Mouse (Mus musculus) heart, embryonic 10.5 days (tissue): ENCODE measurements around the gene Ybx3. TPM values are rescaled to one million over a fixed set of nuclear protein-coding genes. Genes with fewer than 3 reads are reported as not detected.

Source experiments
- DNase-seq: peaks from one replicate; pipeline ENCODE4 v3.0.0-alpha.2; 2017; ENCODE audit warnings: low spot score
- H3K27ac ChIP-seq: fragments of 300-500 bp; sonication (generic); 2 replicates; pipeline ENCODE4 v1.5.1; 2016; ENCODE audit warnings: mild to moderate bottlenecking
- H3K27me3 ChIP-seq: fragments of 300-500 bp; sonication (generic); 2 replicates; pipeline ENCODE4 v1.6.1; 2016; ENCODE audit warnings: mild to moderate bottlenecking; ENCODE audit not compliant: poor library complexity, insufficient read depth, severe bottlenecking
- H3K36me3 ChIP-seq: fragments of 300-500 bp; sonication (generic); 2 replicates; pipeline ENCODE4 v1.6.1; 2016; ENCODE audit warnings: mild to moderate bottlenecking, moderate library complexity
- H3K4me1 ChIP-seq: fragments of 300-500 bp; sonication (generic); 2 replicates; pipeline ENCODE4 v1.6.1; 2016; ENCODE audit warnings: mild to moderate bottlenecking
- H3K4me3 ChIP-seq: fragments of 300-500 bp; sonication (generic); 2 replicates; pipeline ENCODE4 v1.5.1; 2016; ENCODE audit warnings: mild to moderate bottlenecking, moderate library complexity
- H3K9me3 ChIP-seq: fragments of 300-500 bp; sonication (generic); 2 replicates; pipeline ENCODE4 v1.6.1; 2016; ENCODE audit warnings: mild to moderate bottlenecking, moderate library complexity
- WGBS: fragments of 180-500 bp; shearing (Covaris S2); methylation state at CpG from one replicate; pipeline ENCODE4 v1.1.7; 2016; 5-methylcytosine and 5-hydroxymethylcytosine counted together
- polyA plus RNA-seq: library from polyadenylated mRNA; unstranded; fragments of >200 nt; fragmentation: Nextera tagmentation; extraction: Ambion mirVana; gene quantifications from 2 replicates; pipeline ENCODE4 v1.2.1, GENCODE M21; 2016

The Ybx3 gene
- 37.6 and 48.9 TPM in 2 replicates for polyA plus RNA-seq

DNA sequence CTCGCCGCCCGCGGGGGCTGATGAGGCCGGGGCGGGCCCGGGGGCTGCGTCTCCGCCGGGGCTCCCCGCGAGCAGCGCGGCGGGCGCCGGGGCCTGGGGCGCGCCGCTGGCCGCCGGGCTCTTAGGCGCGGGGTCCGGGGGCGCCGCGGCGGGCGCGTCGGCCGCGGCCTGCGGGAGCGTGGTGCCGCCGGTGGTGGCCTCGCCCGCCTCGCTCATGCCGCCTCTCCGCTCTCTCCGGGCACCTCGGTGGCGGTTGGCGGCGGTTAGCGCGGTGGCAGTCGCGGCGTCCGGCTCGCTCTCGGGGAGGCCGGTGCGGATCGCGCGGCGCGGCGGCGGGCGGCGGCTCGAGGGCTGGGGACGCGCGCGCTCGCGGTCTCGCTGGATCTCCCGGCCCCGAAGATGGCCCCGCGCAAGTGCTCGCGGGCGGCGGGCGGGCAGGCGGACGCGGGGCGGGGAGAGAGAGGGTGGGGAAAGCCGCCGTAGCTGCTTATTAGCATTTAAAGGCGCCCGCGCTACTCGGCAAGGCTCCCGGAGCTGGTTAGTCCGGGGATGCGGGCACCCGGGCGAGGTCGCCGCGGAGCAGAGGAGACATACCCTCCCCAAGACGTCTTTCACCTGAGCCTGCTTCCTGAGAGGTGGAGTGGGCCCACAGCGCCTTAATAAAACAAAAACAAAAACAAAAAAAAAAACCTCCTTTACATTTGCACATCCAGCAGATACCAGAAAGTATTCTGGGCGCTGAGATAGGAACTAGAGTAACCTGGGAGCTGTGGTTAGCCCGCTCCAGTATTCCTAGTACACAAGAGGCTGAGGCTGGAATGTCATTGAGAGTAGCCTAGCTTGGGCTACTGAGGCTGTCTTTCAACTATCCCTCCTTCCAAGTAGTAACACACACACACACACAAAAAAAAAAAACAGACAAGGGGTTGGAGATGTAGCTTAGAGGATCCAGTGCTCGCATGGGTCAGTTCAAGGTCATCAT is at the start of gene Ybx3:
Gene Ybx3, minus strand, starts transcription at position 437 of the 982 bp plus-strand sequence.
- DNase-seq: peak; percentile 92
- no peaks in the 10 kb centered on the region for H3K36me3 ChIP-seq
- peaks cover 26% of the 10 kb centered on the region for H3K4me1 ChIP-seq
- H3K27ac ChIP-seq: peak within 1 kb of the TSS; percentile 96
- H3K4me3 ChIP-seq: peak within 1 kb of the TSS; percentile 85
- H3K27me3 ChIP-seq: no peaks in the 10 kb centered on the region
- WGBS: 3% methylated on average over 106 of the region's 107 CpGs
- no peaks in the 10 kb centered on the region for H3K9me3 ChIP-seq

DNA sequence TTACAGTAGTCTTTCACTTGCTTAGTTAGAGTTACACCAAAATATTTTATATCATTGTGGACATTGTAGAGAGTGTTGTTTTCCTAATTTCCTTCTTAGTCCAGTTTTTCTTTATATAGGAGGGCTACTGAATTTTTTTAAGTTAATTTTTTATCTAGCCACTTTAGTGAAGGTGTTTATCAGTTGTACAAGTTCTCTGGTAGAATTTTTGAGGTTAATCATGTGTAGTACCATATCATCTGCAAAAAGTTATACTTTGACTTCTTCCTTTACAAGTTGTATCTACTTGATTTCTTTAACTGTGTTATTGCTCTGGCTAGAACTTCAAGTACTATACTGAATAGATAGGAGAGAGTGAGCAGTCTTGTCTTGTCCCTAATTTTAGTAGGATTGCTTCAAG is 48.4 kb upstream of the Ybx3 start:
- no peaks in the 10 kb centered on the region for H3K4me1 ChIP-seq
- H3K4me3 ChIP-seq: no peak overlapping the region
- no peak for DNase-seq
- H3K36me3 ChIP-seq: no peaks in the 10 kb centered on the region
- H3K9me3 ChIP-seq: no peaks in the 10 kb centered on the region
- peaks cover 17% of the 10 kb centered on the region for H3K27me3 ChIP-seq
- no peak overlapping the region for H3K27ac ChIP-seq

DNA sequence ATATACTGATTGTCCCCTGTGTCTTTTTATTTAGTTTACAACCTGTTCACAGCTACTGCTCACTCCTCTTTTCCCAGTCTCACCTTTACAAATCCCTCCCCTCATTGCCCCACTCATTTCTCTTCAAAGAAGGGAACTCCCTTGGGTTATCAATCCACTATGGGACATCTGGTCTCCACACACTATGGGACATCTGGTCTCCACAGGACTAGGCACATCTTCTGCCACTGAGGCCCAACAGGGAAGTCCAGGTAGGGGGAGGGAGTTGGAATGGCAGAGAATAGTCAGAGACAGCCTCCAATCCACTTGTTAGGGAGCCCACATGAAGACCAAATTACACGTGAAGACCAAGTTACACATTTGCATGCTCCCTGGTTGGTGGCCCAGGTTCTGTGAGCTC is 45.8 kb upstream of the Ybx3 start:
- WGBS: 67% methylated on average over 1 of the region's 1 CpGs
- peak overlapping the region; percentile 67 for H3K4me3 ChIP-seq
- no peak overlapping the region for H3K27ac ChIP-seq
- H3K27me3 ChIP-seq: peaks cover 17% of the 10 kb centered on the region
- H3K36me3 ChIP-seq: no peaks in the 10 kb centered on the region
- H3K9me3 ChIP-seq: no peaks in the 10 kb centered on the region
- H3K4me1 ChIP-seq: no peaks in the 10 kb centered on the region
- DNase-seq: no peak

DNA sequence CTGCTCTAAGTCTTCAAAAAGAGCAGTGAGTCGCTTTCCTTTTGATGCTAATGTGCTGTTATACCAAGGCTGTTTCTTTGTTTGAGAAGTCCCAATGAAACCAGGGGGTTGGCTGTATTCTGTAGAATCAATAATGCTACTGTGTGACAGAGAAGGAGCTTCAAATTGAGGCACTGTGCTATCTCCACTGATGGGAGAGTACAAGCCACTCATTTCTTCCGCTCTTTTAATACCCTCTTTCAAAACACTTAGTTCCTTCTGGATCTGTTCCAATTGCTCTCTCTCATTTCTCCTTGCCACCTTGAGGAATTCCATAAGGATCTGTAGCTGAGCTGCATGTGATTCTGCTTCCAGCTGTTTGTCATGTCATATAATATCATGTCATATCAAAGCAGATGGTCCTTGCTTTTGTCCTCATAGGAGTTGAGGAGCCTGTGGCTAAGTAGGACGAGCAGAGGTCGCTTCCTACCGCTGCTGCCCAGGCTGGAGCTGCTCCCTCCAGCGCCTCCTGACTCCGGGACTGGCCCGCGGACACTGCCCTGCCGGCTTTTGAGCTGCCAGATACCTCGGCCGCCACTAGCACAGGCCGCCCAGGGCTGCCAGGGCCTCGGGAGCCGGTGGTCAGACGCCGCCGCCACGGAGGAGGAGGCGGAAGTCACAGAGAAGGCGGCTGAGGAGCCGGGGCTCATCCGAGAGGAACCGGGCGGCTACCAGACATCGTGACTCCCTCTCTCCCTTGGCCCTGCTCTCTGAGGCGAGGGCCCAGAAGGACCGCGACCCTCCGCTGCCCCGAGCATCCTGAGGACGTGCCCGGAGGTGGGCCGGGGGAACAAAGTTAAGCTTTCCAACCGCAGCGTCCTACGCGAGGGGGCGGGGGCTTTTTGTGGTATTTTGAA is 45.1 kb upstream of the Ybx3 start:
- no peaks in the 10 kb centered on the region for H3K4me1 ChIP-seq
- peak; percentile 77 for DNase-seq

DNA sequence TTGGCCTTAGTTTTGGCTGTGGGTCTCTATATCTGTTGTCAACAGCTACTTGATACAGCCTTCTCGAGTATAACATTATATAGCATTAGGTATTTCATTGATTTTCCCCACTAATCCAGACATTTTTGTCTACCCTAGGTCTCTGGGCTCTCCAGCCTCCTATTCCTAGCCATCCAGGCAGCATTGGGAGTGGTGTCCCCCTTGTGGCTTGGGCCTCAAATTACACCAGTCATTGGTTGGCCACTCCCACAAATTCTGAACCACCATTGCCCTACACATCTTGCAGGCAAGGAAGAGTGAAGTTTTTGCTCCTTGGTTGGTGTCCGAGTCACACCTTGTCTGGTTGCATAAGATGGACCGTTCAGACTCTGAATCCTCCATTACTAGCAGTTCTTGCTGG is 33.3 kb upstream of the Ybx3 start:
- Histone ChIP-seq H3K4me1 (no peaks in the 10 kb centered on the region), H3K4me3 (no peak overlapping the region), H3K36me3 (no peaks in the 10 kb centered on the region), H3K27me3 (no peaks in the 10 kb centered on the region), H3K9me3 (no peaks in the 10 kb centered on the region), H3K27ac (no peak overlapping the region)
- 60% methylated on average over 3 of the region's 3 CpGs for WGBS
- no peak for DNase-seq

More for the DNA sequence above, 45.1 kb upstream of the Ybx3 start:
- Histone ChIP-seq H3K27me3 (peaks cover 17% of the 10 kb centered on the region), H3K9me3 (no peaks in the 10 kb centered on the region), H3K36me3 (no peaks in the 10 kb centered on the region), H3K4me3 (peak overlapping the region; percentile 67), H3K27ac (peak overlapping the region; percentile 80)
- 8% methylated on average over 38 of the region's 39 CpGs for WGBS

DNA sequence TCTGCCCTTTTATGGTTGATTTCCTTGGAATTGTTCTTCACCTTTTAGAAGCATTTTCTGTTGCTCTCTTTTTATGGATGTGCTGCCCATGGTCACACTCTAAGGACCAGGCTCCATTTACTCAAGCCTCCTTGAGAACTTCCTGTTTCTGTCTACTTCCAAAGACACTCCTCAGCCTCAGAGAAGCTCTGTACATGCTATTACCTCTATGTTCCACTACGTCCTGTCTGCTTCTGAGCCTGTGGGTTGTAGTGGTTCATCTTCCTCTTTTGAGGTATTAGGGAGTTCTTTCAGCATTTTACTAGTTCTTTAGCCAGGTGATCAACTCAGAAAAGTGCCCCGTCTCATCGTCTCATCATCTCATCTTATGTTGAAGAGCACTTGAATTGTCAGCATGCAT is 31.3 kb upstream of the Ybx3 start:
- Histone ChIP-seq H3K4me1 (no peaks in the 10 kb centered on the region), H3K36me3 (no peaks in the 10 kb centered on the region), H3K27ac (no peak overlapping the region), H3K27me3 (no peaks in the 10 kb centered on the region), H3K9me3 (no peaks in the 10 kb centered on the region), H3K4me3 (no peak overlapping the region)
- 79% methylated on average over 3 of the region's 3 CpGs for WGBS
- DNase-seq: no peak

DNA sequence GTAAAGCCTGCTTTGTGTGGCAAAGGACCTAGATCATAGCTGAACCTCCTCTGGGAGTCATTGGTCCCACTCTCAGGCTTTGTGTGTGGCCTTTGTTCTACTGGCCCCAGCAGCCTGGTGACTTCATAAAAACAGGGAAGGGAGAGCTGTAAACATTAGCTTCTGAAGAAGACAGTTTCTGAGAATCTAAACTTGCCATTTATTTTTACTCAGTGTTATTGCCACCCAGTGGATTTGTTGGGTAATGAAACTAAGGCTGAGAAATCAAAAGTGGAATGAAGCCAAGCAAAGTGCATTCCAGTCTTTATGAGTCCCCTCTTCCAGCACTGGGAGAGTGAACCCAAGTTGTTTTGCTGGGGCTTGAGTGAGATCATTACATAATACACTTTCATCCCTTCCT is 30.5 kb upstream of the Ybx3 start:
- no peak for DNase-seq
- Histone ChIP-seq H3K27ac (no peak overlapping the region), H3K27me3 (no peaks in the 10 kb centered on the region), H3K36me3 (no peaks in the 10 kb centered on the region), H3K4me1 (no peaks in the 10 kb centered on the region), H3K4me3 (no peak overlapping the region), H3K9me3 (no peaks in the 10 kb centered on the region)

DNA sequence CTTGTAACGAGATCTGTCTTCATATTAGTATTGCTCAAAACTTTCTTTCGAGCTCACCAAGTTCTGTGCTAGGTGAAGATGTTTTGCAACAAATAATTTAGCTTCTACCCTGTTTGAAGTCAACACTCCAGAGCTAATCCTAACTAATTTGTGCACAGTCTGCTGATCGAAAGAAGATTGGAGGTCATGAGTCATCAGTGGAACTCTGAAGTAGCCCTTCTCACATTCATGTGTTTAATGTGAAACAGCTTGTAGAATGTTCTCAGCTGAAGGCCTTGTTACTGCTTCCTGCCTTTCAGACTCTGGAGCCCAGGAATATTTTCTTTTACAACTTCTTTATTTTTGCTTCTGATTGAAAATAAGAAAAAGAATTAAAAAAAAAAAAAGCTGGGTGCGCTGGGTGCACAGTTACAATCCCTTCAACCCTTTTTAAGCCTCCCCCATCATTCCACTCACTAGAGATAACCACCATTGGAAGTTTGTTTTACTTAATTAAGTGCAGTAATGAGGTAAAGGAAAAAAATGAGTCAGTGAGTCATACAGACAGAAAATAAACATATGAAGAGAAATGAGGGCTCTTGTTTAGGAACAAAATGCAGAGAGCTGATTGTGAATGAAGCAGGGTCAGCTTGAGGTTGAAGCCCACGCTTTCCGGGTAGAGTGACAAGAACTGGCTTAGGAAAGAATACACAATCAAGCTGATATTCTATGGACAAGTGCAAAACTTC is 23.0 kb upstream of the Ybx3 start:
- Histone ChIP-seq H3K27ac (no peak overlapping the region), H3K9me3 (no peaks in the 10 kb centered on the region), H3K36me3 (no peaks in the 10 kb centered on the region), H3K27me3 (no peaks in the 10 kb centered on the region), H3K4me1 (no peaks in the 10 kb centered on the region), H3K4me3 (no peak overlapping the region)
- no peak for DNase-seq
- 76% methylated on average over 6 of the region's 6 CpGs for WGBS

DNA sequence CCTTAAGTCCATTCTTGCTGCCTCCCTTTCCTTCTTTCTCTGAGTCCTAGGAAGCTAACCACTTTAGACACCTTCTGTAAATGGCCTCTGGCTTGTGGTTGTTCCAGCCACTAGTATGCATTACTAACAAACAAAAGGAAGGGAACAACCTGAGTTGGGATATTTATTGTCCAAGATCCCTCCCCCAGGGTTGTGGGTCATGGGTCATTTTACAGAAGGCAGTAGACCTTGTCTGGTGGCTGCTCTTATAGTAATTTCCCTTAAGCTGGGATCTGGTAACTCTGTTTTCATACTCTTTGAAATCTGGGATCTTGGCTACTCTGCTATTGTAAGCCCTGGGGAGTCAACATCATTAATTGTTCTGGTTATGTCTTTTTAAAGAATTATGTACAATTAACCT is 18.7 kb upstream of the Ybx3 start:
- DNase-seq: no peak
- H3K4me3 ChIP-seq: no peak overlapping the region
- no peaks in the 10 kb centered on the region for H3K27me3 ChIP-seq
- H3K9me3 ChIP-seq: no peaks in the 10 kb centered on the region
- no peaks in the 10 kb centered on the region for H3K4me1 ChIP-seq
- H3K27ac ChIP-seq: no peak overlapping the region
- H3K36me3 ChIP-seq: no peaks in the 10 kb centered on the region

DNA sequence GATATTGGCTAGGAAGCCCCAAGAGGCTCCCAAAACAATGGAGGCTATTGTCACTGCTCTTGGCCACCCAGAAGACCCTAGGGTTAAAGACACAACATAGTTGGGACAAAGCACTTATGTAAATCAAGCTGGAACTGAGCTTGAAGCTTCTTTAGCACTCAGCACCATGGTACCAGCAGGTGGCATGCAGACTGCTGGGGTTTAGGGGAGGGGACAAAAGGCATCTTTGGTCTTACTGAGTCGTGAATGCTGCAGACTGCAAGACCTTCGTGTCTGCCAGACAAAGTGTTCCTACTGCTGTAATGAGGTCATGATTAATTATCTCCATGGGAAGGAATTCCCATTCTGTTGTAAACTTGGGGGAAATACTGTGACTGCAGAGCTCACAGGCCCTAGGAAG is 17.6 kb upstream of the Ybx3 start:
- Histone ChIP-seq H3K36me3 (no peaks in the 10 kb centered on the region), H3K9me3 (no peaks in the 10 kb centered on the region), H3K4me1 (no peaks in the 10 kb centered on the region), H3K27me3 (no peaks in the 10 kb centered on the region), H3K27ac (no peak overlapping the region), H3K4me3 (no peak overlapping the region)
- DNase-seq: no peak
- 14% methylated on average over 2 of the region's 2 CpGs for WGBS

DNA sequence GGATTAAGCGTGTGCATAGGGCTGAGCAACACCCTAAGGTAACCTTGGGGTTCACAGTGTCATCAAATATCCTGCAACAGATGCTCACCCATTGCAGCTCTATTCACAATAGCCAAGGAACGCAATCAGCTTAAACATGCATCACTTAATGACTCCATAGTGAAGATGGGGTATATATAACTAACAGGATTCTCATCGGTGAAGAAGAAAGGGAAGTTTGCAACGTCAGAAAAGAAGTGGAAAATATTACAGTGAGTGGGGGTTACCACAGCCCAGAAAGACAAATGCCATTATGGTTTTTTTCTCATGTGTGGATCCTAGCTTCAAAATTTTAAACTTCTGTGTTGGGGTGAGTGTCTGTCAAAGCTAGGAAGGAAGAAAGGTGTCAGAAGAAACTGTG is 16.9 kb upstream of the Ybx3 start:
- H3K9me3 ChIP-seq: no peaks in the 10 kb centered on the region
- no peaks in the 10 kb centered on the region for H3K27me3 ChIP-seq
- H3K4me3 ChIP-seq: no peak overlapping the region
- no peak overlapping the region for H3K27ac ChIP-seq
- DNase-seq: no peak
- no peaks in the 10 kb centered on the region for H3K36me3 ChIP-seq
- H3K4me1 ChIP-seq: no peaks in the 10 kb centered on the region
- 77% methylated on average over 4 of the region's 4 CpGs for whole genome bisulfite sequencing

DNA sequence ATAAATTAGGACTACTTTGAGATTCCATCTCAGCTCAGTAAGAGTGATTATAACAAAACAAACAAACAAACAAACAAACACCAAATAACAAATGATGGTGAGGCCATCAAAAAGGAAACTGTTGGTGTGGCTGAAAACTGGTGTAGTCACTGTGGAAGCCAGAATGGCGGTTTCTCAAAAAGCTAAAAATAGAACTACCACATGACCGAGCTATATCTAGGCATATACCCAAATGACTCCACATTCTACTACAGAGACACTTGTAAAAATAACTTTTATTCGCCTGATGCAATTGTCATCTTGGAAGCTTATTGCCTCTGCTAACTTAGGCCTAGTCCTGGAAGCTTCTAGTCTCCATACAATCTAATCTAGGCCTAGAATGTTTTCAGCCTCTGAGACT is 16.0 kb upstream of the Ybx3 start:
- Histone ChIP-seq H3K27ac (no peak overlapping the region), H3K4me3 (no peak overlapping the region), H3K36me3 (no peaks in the 10 kb centered on the region), H3K4me1 (no peaks in the 10 kb centered on the region), H3K9me3 (no peaks in the 10 kb centered on the region), H3K27me3 (no peaks in the 10 kb centered on the region)
- WGBS: 67% methylated on average over 3 of the region's 3 CpGs
- DNase-seq: no peak
